Mouse (Mus musculus) forebrain, embryonic 11.5 days (tissue): ENCODE measurements at regions not wholly inside any gene's neighbourhood (a gene's known extent, or its start where the extent isn't known, plus 50 kb on each side); places are given as distances from the start of the nearest gene placed in this dataset.

ENCODE experiments used
- ATAC-seq: fragments of 200-750 bp; cut with Nextera tagmentation; replicated peaks from 2 replicates; pipeline ENCODE4 v1.8.0; 2017; ENCODE audit warnings: moderate TSS enrichment; ENCODE audit not compliant: low FRiP score
- DNase-seq: peaks from one replicate; pipeline ENCODE4 v3.0.0-alpha.2; 2017; ENCODE audit warnings: low spot score
- H3K27ac ChIP-seq: fragments of 300-500 bp; sonication (generic); 2 replicates; pipeline ENCODE4 v1.5.1; 2014; ENCODE audit warnings: low read depth, low read length
- H3K27me3 ChIP-seq: fragments of 300-500 bp; sonication (generic); 2 replicates; pipeline ENCODE4 v1.6.1; 2014; ENCODE audit warnings: mild to moderate bottlenecking, low read length, mixed read lengths; ENCODE audit not compliant: control insufficient read depth, insufficient read depth
- H3K36me3 ChIP-seq: fragments of 300-500 bp; sonication (generic); 2 replicates; pipeline ENCODE4 v1.6.1; 2014; ENCODE audit warnings: mild to moderate bottlenecking, low read length, moderate library complexity, mixed read lengths; ENCODE audit not compliant: control insufficient read depth, insufficient read depth
- H3K4me1 ChIP-seq: fragments of 300-500 bp; sonication (generic); replicated peaks from 2 replicates; pipeline ENCODE4 v1.6.1; 2014; ENCODE audit warnings: low read length, mixed read lengths; ENCODE audit not compliant: control insufficient read depth, insufficient read depth
- H3K4me2 ChIP-seq: fragments of 300-500 bp; sonication (generic); 2 replicates; pipeline ENCODE4 v1.6.1; 2014; ENCODE audit warnings: low read depth, mild to moderate bottlenecking, low read length, moderate library complexity, mixed read lengths; ENCODE audit not compliant: severe bottlenecking
- H3K4me3 ChIP-seq: fragments of 300-500 bp; sonication (generic); 2 replicates; pipeline ENCODE4 v1.5.1; 2014; ENCODE audit warnings: low read depth, low read length
- H3K9ac ChIP-seq: fragments of 300-500 bp; sonication (generic); 2 replicates; pipeline ENCODE4 v1.6.1; 2014; ENCODE audit warnings: low read length
- H3K9me3 ChIP-seq: fragments of 300-500 bp; sonication (generic); 2 replicates; pipeline ENCODE4 v1.6.1; 2016; ENCODE audit warnings: low read length, mixed read lengths; ENCODE audit not compliant: control insufficient read depth
- WGBS: fragments of 180-500 bp; shearing (Covaris S2); extraction: QIAGEN DNeasy Blood & Tissue Kit; methylation state at CpG from one replicate; pipeline ENCODE4 v1.1.7; 2014; 5-methylcytosine and 5-hydroxymethylcytosine counted together

DNA sequence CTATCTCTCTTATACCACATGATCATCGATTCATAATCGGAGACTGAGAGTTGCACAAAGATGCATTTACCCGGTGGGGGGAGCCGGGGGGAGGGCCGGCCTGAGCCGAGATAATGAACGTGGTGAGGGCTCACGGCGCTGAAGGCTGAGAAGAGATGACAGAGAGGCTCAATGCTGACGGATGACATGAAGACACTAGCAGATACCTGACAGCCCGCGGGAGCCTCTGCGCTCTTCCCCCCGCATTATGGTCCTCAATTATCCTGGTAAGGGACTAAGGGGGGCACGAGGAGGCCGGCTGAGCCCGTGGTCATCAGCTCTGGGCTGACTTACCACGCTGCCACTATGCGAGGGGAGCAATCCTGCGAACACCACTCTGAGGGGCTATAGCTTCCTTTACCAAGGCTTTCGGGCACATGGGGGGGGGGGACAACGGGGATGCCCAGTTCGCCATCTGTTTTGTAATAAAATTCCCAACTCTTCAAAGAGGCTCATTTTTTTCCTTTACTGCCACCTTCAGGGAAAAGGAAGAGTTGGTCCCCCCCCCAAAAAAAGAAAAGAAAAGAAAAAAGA is 430.3 kb downstream of the Zfp536 start:
- peak overlapping the region; percentile 31 for H3K9ac ChIP-seq
- H3K36me3 ChIP-seq, result no peaks in the 10 kb centered on the region
- no peaks in the 10 kb centered on the region for H3K27me3 ChIP-seq
- ATAC-seq, result 0 out of 2 replicates have a peak, but pooled peaks have one; percentile 15
- no peaks in the 10 kb centered on the region for H3K9me3 ChIP-seq
- peak overlapping the region; percentile 16 for H3K4me3 ChIP-seq
- H3K4me1 ChIP-seq, result peaks cover 9% of the 10 kb centered on the region; the same call in 1 of the 2 replicates
- 0 out of 2 replicates have a peak overlapping the region, but pooled peaks have one; percentile 32 for H3K27ac ChIP-seq
- H3K4me2 ChIP-seq, result peak overlapping the region; percentile 47
- 24% methylated on average over 23 of the region's 23 CpGs for WGBS
- DNase-seq, result peak; percentile 68

DNA sequence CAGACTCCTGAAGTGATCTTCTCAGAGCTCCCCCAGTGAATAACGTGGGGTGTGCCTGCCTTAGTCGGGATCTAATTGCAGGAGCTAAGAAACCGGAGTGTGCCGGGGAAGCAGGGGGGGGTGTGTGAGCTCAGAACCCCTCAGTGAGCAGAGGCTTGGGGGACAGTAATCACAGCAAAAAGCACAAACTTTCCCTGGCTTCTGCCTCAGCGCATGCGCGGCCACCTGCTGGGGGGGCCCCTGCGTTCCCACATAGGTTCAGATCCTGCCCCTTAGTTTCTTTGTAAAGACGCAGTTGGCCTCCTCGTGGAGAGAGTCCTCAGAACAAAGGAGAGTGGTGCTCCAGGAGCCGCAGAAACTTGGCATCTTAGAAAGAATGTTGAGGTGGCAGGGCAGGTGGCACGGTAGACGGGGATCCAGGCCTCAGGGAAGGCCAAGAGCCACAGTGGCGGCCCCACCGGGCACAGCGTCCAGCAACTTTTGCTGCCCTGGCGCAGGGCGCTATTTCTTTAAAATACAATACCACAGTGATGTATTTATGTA is 429.7 kb downstream of the Zfp536 start:
- H3K27me3 ChIP-seq, result no peaks in the 10 kb centered on the region

DNA sequence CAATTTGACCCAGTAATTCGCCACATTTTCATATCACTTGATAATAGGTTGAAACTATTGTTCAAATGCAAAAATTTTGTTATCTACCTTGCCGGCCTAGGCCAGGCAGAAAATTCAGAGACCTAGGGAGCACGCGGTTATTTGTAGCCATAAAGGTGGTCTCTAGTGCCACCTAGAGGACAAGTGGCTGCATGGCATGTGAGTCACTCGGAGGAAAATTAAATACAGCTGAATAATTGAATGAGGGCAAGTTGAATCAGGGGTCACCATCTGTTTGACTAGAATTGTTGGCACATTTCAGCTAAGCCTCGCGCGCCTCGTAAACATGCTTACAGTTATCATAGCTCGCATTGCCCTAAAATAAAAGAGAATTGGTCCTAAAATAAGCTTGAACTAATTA is 427.4 kb downstream of the Zfp536 start:
- ATAC-seq (0 out of 2 replicates have a peak, but pooled peaks have one; percentile 19), DNase-seq (peak; percentile 85)
- Histone ChIP-seq H3K36me3 (no peaks in the 10 kb centered on the region), H3K4me2 (no peak overlapping the region), H3K27ac (no peak overlapping the region), H3K4me1 (peaks cover 6% of the 10 kb centered on the region; the same call in 1 of the 2 replicates), H3K27me3 (no peaks in the 10 kb centered on the region), H3K9ac (no peak overlapping the region), H3K9me3 (no peaks in the 10 kb centered on the region), H3K4me3 (no peak overlapping the region)
- WGBS, result 9% methylated on average over 10 of the region's 10 CpGs

More for the DNA sequence above, 429.7 kb downstream of the Zfp536 start:
- no peak overlapping the region for H3K4me3 ChIP-seq
- H3K9me3 ChIP-seq, result no peaks in the 10 kb centered on the region
- peak overlapping the region; percentile 42 for H3K9ac ChIP-seq
- H3K27ac ChIP-seq, result no peak overlapping the region
- 20% methylated on average over 18 of the region's 18 CpGs for WGBS
- H3K36me3 ChIP-seq, result no peaks in the 10 kb centered on the region
- H3K4me2 ChIP-seq, result peak overlapping the region; percentile 47
- ATAC-seq, result peak; percentile 67
- peaks cover 6% of the 10 kb centered on the region; the same call in 1 of the 2 replicates for H3K4me1 ChIP-seq
- DNase-seq, result peak; percentile 70

DNA sequence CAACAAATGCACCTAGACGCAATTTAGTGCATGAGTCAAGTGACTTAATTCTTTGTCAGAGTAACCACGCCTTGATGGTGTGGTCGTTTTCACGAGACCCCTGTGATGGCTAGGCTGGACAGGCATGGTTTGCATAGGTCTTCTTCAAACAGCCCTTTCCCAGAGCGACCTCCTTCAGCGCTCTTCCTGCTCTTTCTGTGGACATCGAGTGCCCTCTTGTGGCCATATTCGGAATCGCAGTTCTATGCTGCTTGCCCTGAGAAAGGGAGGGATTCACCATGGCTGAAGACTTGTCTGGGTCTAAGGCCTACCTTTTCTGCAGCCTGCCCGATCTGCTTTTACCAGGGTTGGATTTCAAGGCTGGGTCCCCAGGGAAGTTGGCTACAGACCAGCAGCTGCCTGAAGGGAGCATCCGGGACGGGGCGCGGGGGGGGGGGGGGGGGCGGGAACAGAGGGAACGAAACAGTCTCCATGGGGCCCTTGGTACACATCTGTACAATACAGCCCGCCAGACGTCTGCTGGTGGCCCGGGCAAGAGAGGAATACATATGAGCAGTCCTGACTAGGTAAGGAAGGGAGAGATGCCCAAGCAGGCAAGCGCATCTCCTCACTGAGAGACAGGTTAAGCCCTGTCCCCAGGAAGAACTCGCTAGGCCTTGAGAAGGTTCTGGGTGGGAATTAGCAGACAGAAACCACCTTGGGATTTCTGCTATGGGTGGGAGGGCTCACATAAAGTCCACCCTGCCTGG is 415.6 kb downstream of the Zfp536 start:
- Histone ChIP-seq H3K27me3 (no peaks in the 10 kb centered on the region), H3K27ac (no peak overlapping the region), H3K4me1 (peaks cover 10% of the 10 kb centered on the region), H3K9ac (no peak overlapping the region), H3K9me3 (no peaks in the 10 kb centered on the region), H3K4me3 (no peak overlapping the region), H3K4me2 (no peak overlapping the region), H3K36me3 (no peaks in the 10 kb centered on the region)
- 24% methylated on average over 19 of the region's 21 CpGs for WGBS
- DNase-seq (peak; percentile 94), ATAC-seq (peak; percentile 47)

DNA sequence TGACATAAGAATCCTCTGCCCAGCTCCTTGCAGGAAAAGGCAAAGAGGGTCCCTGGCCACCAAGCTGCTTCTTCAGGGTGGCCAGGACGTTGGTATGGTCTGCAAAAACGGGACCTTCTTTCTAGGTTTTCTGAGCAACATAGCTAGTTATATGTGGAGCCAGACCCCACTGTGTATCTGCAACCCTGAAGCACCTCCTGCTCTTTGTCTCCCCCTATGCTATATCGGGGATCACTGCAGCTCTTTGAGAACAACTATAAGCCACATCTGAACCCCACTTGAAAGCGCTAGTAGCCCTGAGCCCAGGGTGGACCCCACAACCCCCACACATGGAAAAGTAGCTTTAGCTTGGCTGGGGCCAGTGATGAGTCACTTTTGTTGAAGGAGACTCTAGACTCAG is 414.9 kb downstream of the Zfp536 start:
- Histone ChIP-seq H3K9me3 (no peaks in the 10 kb centered on the region), H3K27me3 (no peaks in the 10 kb centered on the region), H3K4me1 (peaks cover 13% of the 10 kb centered on the region), H3K4me3 (no peak overlapping the region), H3K36me3 (no peaks in the 10 kb centered on the region), H3K27ac (no peak overlapping the region), H3K9ac (no peak overlapping the region), H3K4me2 (no peak overlapping the region)
- ATAC-seq, result no peak
- no peak for DNase-seq
- 65% methylated on average over 4 of the region's 4 CpGs for WGBS

DNA sequence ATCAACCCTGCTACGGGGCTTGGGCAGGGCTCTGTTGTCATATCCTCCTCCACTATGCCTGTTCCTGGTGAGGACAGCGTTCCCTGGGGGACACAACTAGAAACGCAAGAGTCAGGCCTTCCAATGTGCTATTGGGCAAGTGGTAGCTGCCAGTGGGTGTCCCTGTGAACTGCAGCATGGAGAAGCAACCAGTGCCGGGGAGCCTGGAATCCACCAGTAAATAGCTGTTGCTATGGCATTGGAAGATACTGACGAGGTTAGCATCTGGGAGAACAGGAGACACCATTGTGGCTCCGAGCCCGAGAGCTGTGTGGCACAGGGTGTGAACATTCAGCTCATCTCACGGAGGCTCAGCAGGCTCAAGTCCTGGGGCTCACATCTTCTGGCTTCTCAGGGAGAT is 414.0 kb downstream of the Zfp536 start:
- H3K27me3 ChIP-seq, result no peaks in the 10 kb centered on the region
- H3K4me1 ChIP-seq, result peaks cover 15% of the 10 kb centered on the region
- no peak overlapping the region for H3K4me2 ChIP-seq
- H3K27ac ChIP-seq, result no peak overlapping the region
- ATAC-seq, result no peak
- 75% methylated on average over 8 of the region's 8 CpGs for WGBS
- H3K36me3 ChIP-seq, result no peaks in the 10 kb centered on the region
- H3K9ac ChIP-seq, result no peak overlapping the region
- no peak overlapping the region for H3K4me3 ChIP-seq
- DNase-seq, result no peak
- no peaks in the 10 kb centered on the region for H3K9me3 ChIP-seq

DNA sequence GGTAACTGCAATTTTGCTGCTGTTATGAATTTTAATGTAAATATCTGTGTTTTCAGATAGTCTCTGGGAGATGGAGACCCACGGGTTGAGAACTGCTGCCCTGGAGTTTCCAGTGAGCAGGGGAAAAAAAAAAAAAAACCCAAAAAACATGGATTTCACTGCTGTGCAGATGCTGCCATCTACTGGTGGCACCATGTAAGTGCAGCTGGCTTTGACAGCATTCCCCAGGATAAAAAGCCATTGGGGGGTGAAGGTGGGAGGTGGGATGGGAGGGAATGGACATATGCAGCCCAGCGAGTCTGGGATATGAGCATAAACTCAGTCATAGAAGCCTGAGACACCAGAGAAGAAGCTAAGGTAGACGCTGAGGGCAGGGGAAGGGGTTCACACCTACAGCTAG is 413.3 kb downstream of the Zfp536 start:
- Histone ChIP-seq H3K36me3 (no peaks in the 10 kb centered on the region), H3K27me3 (no peaks in the 10 kb centered on the region), H3K4me2 (no peak overlapping the region), H3K9ac (no peak overlapping the region), H3K4me1 (peaks cover 16% of the 10 kb centered on the region), H3K27ac (no peak overlapping the region), H3K4me3 (no peak overlapping the region), H3K9me3 (no peaks in the 10 kb centered on the region)
- DNase-seq (no peak), ATAC-seq (no peak)
- 17% methylated on average over 3 of the region's 3 CpGs for WGBS

DNA sequence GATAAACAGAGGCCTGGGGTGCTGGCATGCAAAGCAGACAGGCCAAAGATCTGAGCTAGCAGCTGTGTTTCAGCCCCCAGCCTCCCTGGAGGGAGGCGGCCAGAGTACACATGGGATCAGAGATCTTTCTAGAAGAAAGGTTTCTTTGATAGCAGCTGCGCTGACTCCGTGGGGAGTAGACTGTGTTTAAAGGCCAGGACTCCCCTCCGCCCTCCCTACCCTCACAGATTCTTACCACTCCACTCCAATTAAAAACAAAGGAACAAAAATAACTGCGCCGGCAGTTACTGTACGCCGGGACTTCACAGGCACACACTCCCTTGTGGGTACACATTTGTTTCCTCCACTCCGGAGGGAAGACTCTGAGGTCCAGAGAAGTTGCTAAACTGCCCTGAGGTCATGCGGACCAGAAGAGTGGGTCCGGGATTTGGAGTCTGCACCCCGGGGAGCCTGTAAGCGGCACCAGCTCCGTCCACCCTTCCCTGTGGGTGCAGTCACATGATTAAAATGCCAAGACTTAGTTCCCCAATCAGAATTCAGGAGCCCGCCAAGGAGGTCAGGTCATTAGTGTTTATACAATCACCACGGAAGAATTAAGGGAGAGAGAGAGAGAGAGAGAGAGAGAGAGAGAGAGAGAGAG is 411.5 kb downstream of the Zfp536 start:
- Histone ChIP-seq H3K4me3 (no peak overlapping the region), H3K27me3 (no peaks in the 10 kb centered on the region), H3K9me3 (no peaks in the 10 kb centered on the region), H3K36me3 (no peaks in the 10 kb centered on the region), H3K9ac (peak overlapping the region; percentile 18; the same call in 1 of the 2 replicates), H3K27ac (peak overlapping the region; percentile 93), H3K4me2 (peak overlapping the region; percentile 41; the same call in 1 of the 2 replicates), H3K4me1 (peaks cover 16% of the 10 kb centered on the region)
- peak; percentile 42 for ATAC-seq
- DNase-seq, result peak; percentile 78
- WGBS, result under 1% methylated on average over 16 of the region's 16 CpGs
